Comparison of ENCODE assay signal across 8 mouse cellular contexts in genomic region chr14:8099561-8100021, GRCm38 (mm10). TPM values are rescaled to one million over a fixed set of nuclear protein-coding genes. Genes with fewer than 3 reads are reported as not detected.
A peak's percentile ranks its signal among the peaks of the same experiment; 100 is the strongest.
DNase-seq lines count a peak whose midpoint lies in the region; ATAC-seq lines count a peak whose summit lies in the region.

No protein-coding gene starts in this region.

- 45% methylated on average over 10 of the region's 10 CpGs for WGBS in intestine, embryonic 16.5 days
- WGBS in midbrain, embryonic 13.5 days: 72% methylated on average over 10 of the region's 10 CpGs

- H3K36me3 ChIP-seq in intestine, embryonic 16.5 days (ENCODE audit: control insufficient read depth, insufficient read depth, low read length): no peaks in the 10 kb centered on the region
- H3K36me3 ChIP-seq in midbrain, embryonic 13.5 days: 0 out of 2 replicates have a peak, but pooled peaks cover 5% of the 10 kb centered on the region

- H3K9ac ChIP-seq in intestine, embryonic 16.5 days (ENCODE audit: low read depth, low read length): 0 out of 2 replicates have a peak overlapping the region, but pooled peaks have one; percentile 25
- peak overlapping the region; percentile 89; the same call in 1 of the 2 replicates for H3K9ac ChIP-seq in midbrain, embryonic 13.5 days (replicated peaks)

- no peaks in the 10 kb centered on the region for H3K9me3 ChIP-seq in intestine, embryonic 16.5 days (ENCODE audit: control insufficient read depth, low read length)
- H3K9me3 ChIP-seq in midbrain, embryonic 13.5 days: no peaks in the 10 kb centered on the region

- H3K4me2 ChIP-seq in intestine, embryonic 16.5 days (ENCODE audit: low read depth, low read length): peak overlapping the region; percentile 31
- H3K4me2 ChIP-seq in midbrain, embryonic 13.5 days (replicated peaks): peak overlapping the region; percentile 72

- H3K27ac ChIP-seq in intestine, embryonic 16.5 days (ENCODE audit: low read length): peak overlapping the region; percentile 18; the same call in 1 of the 2 replicates
- H3K27ac ChIP-seq in midbrain, embryonic 13.5 days: no peak overlapping the region

- ATAC-seq in intestine, embryonic 16.5 days: no peak
- no peak for ATAC-seq in midbrain, embryonic 13.5 days

- peaks cover 23% of the 10 kb centered on the region for H3K4me1 ChIP-seq in intestine, embryonic 16.5 days (ENCODE audit: control insufficient read depth, insufficient read depth, low read length)
- peaks cover 32% of the 10 kb centered on the region for H3K4me1 ChIP-seq in midbrain, embryonic 13.5 days (replicated peaks)

- peak overlapping the region; percentile 11; the same call in 1 of the 2 replicates for H3K4me3 ChIP-seq in intestine, embryonic 16.5 days (ENCODE audit: low read length)
- peak overlapping the region; percentile 91 for H3K4me3 ChIP-seq in midbrain, embryonic 13.5 days (replicated peaks)

- DNase-seq in layer of hippocampus, adult 9-11 months: peak; percentile 43
- DNase-seq in layer of hippocampus, postnatal 10 days (ENCODE audit: low spot score in 2 of 2): no peak
- DNase-seq in T-cell, adult 2 months (ENCODE audit: low spot score): peak; percentile 63
- DNase-seq in fibroblast of lung, adult 2 months (ENCODE audit: low read depth): peak; percentile 58
- no peak for DNase-seq in cerebellum, adult 8-10 months
- no peak for DNase-seq in right cerebral cortex, postnatal 4 days

- no peaks in the 10 kb centered on the region for H3K27me3 ChIP-seq in intestine, embryonic 16.5 days (replicated peaks; ENCODE audit: control insufficient read depth, insufficient read depth, low read length)
- H3K27me3 ChIP-seq in midbrain, embryonic 13.5 days: no peaks in the 10 kb centered on the region

RNA-seq across cellular contexts. Expression of gene Pxk, which starts 1.6 kb away (rescaled TPM):
- total RNA-seq in layer of hippocampus, postnatal 10 days (2021): 10 to 100 TPM; 26.1 to 27.2 TPM
- polyA plus RNA-seq in intestine, embryonic 16.5 days (2015; fragmentation: Nextera tagmentation; extraction: Ambion mirVana): 40.4 and 44.3 TPM in 2 replicates
- polyA plus RNA-seq in midbrain, embryonic 13.5 days (2015; fragmentation: Nextera tagmentation; extraction: Ambion mirVana): 49.2 and 50.2 TPM in 2 replicates

RNA-seq across cellular contexts. Expression of gene Rpp14, which starts 19.4 kb away (rescaled TPM):
- total RNA-seq in layer of hippocampus, postnatal 10 days (2021): 10 to 100 TPM; 20.2 to 25.7 TPM
- 44.2 and 54.9 TPM in 2 replicates for polyA plus RNA-seq in intestine, embryonic 16.5 days (2015; fragmentation: Nextera tagmentation; extraction: Ambion mirVana)
- polyA plus RNA-seq in midbrain, embryonic 13.5 days (2015; fragmentation: Nextera tagmentation; extraction: Ambion mirVana): 47.9 and 52.4 TPM in 2 replicates

Comparison
In these comparisons a context has a peak if more than half of its experiments do, and no peak if none do; other contexts are left out.
1. DNase-seq: peak in layer of hippocampus, adult 9-11 months (single experiment), T-cell, adult 2 months (single experiment) and fibroblast of lung, adult 2 months (single experiment); none in layer of hippocampus, postnatal 10 days (0 of 2), cerebellum, adult 8-10 months (single experiment) and right cerebral cortex, postnatal 4 days (single experiment).